Mouse (Mus musculus): ENCODE results near the gene Dhx57. TPM values are rescaled to one million over a fixed set of nuclear protein-coding genes. Genes with fewer than 3 reads are reported as not detected.
A peak's percentile ranks its signal among the peaks of the same experiment; 100 is the strongest.

Dhx57 gene
- polyA plus RNA-seq, 1 experiment from 2014 or later = 15.2 TPM

- no peak overlapping the region for H3K4me2 ChIP-seq (ENCODE audit: low read depth, low read length)
- H3K9me3 ChIP-seq (ENCODE audit: control insufficient read depth, low read length) = no peaks in the 10 kb centered on the region
- no peak overlapping the region for H3K9ac ChIP-seq (ENCODE audit: low read length)
- no peak overlapping the region for H3K27ac ChIP-seq (ENCODE audit: low read length)
- no peak for ATAC-seq (ENCODE audit: low read depth)
- no peaks in the 10 kb centered on the region for H3K27me3 ChIP-seq (ENCODE audit: control insufficient read depth, insufficient read depth, low read depth, low read length)
- H3K4me1 ChIP-seq (replicated peaks; ENCODE audit: control insufficient read depth, insufficient read depth, low read length) = no peaks in the 10 kb centered on the region
- no peaks in the 10 kb centered on the region for H3K36me3 ChIP-seq (ENCODE audit: control insufficient read depth, insufficient read depth, low read length)
- H3K4me3 ChIP-seq (ENCODE audit: low read length) = no peak overlapping the region
- WGBS = 63% methylated on average over 9 of the region's 9 CpGs
Measured at GRCm38 (mm10) chr17:80311761-80312160, 21.5 kb upstream of the Dhx57 start.

- Histone ChIP-seq H3K27me3 (ENCODE audit: control insufficient read depth, insufficient read depth, low read depth, low read length) (no peaks in the 10 kb centered on the region), H3K9ac (ENCODE audit: low read length) (no peak within 1 kb of the TSS), H3K36me3 (ENCODE audit: control insufficient read depth, insufficient read depth, low read length) (no peaks in the 10 kb centered on the region), H3K9me3 (ENCODE audit: control insufficient read depth, low read length) (no peaks in the 10 kb centered on the region), H3K4me3 (ENCODE audit: low read length) (no peak within 1 kb of the TSS), H3K4me2 (ENCODE audit: low read depth, low read length) (no peak within 1 kb of the TSS), H3K4me1 (replicated peaks; ENCODE audit: control insufficient read depth, insufficient read depth, low read length) (no peaks in the 10 kb centered on the region), H3K27ac (ENCODE audit: low read length) (no peak within 1 kb of the TSS)
- ATAC-seq (ENCODE audit: low read depth) = no peak
- WGBS = 97% methylated on average over 1 of the region's 1 CpGs
Measured at GRCm38 (mm10) chr17:80307251-80307650, 17.0 kb upstream of the Dhx57 start, which contains the start of gene Arhgef33. Arhgef33 (plus strand) TSS chr17:80307407.

GRCm38 (mm10) chr17:80298844-80299243, 8.6 kb upstream of the Dhx57 start:
- no peak for ATAC-seq (ENCODE audit: low read depth)
- H3K27ac ChIP-seq (ENCODE audit: low read length) = no peak overlapping the region
- 86% methylated on average over 5 of the region's 5 CpGs for WGBS
- no peak overlapping the region for H3K4me2 ChIP-seq (ENCODE audit: low read depth, low read length)
- H3K9me3 ChIP-seq (ENCODE audit: control insufficient read depth, low read length) = no peaks in the 10 kb centered on the region
- no peak overlapping the region for H3K4me3 ChIP-seq (ENCODE audit: low read length)
- H3K27me3 ChIP-seq (ENCODE audit: control insufficient read depth, insufficient read depth, low read depth, low read length) = no peaks in the 10 kb centered on the region
- no peak overlapping the region for H3K9ac ChIP-seq (ENCODE audit: low read length)
- H3K4me1 ChIP-seq (replicated peaks; ENCODE audit: control insufficient read depth, insufficient read depth, low read length) = no peaks in the 10 kb centered on the region
- H3K36me3 ChIP-seq (ENCODE audit: control insufficient read depth, insufficient read depth, low read length) = no peaks in the 10 kb centered on the region

GRCm38 (mm10) chr17:80295258-80295657, 5.0 kb upstream of the Dhx57 start:
- Histone ChIP-seq H3K9ac (ENCODE audit: low read length) (no peak overlapping the region), H3K9me3 (ENCODE audit: control insufficient read depth, low read length) (no peaks in the 10 kb centered on the region), H3K27ac (ENCODE audit: low read length) (no peak overlapping the region), H3K4me1 (replicated peaks; ENCODE audit: control insufficient read depth, insufficient read depth, low read length) (no peaks in the 10 kb centered on the region), H3K36me3 (ENCODE audit: control insufficient read depth, insufficient read depth, low read length) (no peaks in the 10 kb centered on the region), H3K4me2 (ENCODE audit: low read depth, low read length) (no peak overlapping the region), H3K27me3 (ENCODE audit: control insufficient read depth, insufficient read depth, low read depth, low read length) (no peaks in the 10 kb centered on the region), H3K4me3 (ENCODE audit: low read length) (no peak overlapping the region)
- WGBS = 76% methylated on average over 5 of the region's 5 CpGs
- ATAC-seq (ENCODE audit: low read depth) = no peak

GRCm38 (mm10) chr17:80291148-80291547, 872 bp upstream of the Dhx57 start:
- Histone ChIP-seq H3K27me3 (ENCODE audit: control insufficient read depth, insufficient read depth, low read depth, low read length) (no peaks in the 10 kb centered on the region), H3K27ac (ENCODE audit: low read length) (no peak overlapping the region), H3K36me3 (ENCODE audit: control insufficient read depth, insufficient read depth, low read length) (no peaks in the 10 kb centered on the region), H3K9ac (ENCODE audit: low read length) (no peak overlapping the region), H3K4me2 (ENCODE audit: low read depth, low read length) (no peak overlapping the region), H3K4me3 (ENCODE audit: low read length) (no peak overlapping the region), H3K4me1 (replicated peaks; ENCODE audit: control insufficient read depth, insufficient read depth, low read length) (peaks cover 7% of the 10 kb centered on the region), H3K9me3 (ENCODE audit: control insufficient read depth, low read length) (no peaks in the 10 kb centered on the region)
- WGBS = 12% methylated on average over 2 of the region's 2 CpGs
- ATAC-seq (ENCODE audit: low read depth) = 0 out of 2 replicates have a peak, but pooled peaks have one; percentile 30

GRCm38 (mm10) chr17:80289280-80290073, 799 bp downstream of the Dhx57 start:
- Histone ChIP-seq H3K27me3 (ENCODE audit: control insufficient read depth, insufficient read depth, low read depth, low read length) (no peaks in the 10 kb centered on the region), H3K4me2 (ENCODE audit: low read depth, low read length) (peak overlapping the region; percentile 65), H3K36me3 (ENCODE audit: control insufficient read depth, insufficient read depth, low read length) (no peaks in the 10 kb centered on the region), H3K9ac (ENCODE audit: low read length) (peak overlapping the region; percentile 84), H3K4me3 (ENCODE audit: low read length) (peak overlapping the region; percentile 82), H3K4me1 (replicated peaks; ENCODE audit: control insufficient read depth, insufficient read depth, low read length) (peaks cover 7% of the 10 kb centered on the region), H3K27ac (ENCODE audit: low read length) (peak overlapping the region; percentile 60; the same call in 1 of the 2 replicates), H3K9me3 (ENCODE audit: control insufficient read depth, low read length) (no peaks in the 10 kb centered on the region)
- peak; percentile 29; the same call in 1 of the 2 replicates for ATAC-seq (ENCODE audit: low read depth)
- WGBS = under 1% methylated on average over 30 of the region's 30 CpGs

GRCm38 (mm10) chr17:80288012-80288411, 2.3 kb downstream of the Dhx57 start:
- Histone ChIP-seq H3K4me3 (ENCODE audit: low read length) (no peak overlapping the region), H3K36me3 (ENCODE audit: control insufficient read depth, insufficient read depth, low read length) (no peaks in the 10 kb centered on the region), H3K9me3 (ENCODE audit: control insufficient read depth, low read length) (no peaks in the 10 kb centered on the region), H3K27me3 (ENCODE audit: control insufficient read depth, insufficient read depth, low read depth, low read length) (no peaks in the 10 kb centered on the region), H3K4me1 (replicated peaks; ENCODE audit: control insufficient read depth, insufficient read depth, low read length) (peaks cover 7% of the 10 kb centered on the region), H3K9ac (ENCODE audit: low read length) (no peak overlapping the region), H3K27ac (ENCODE audit: low read length) (no peak overlapping the region), H3K4me2 (ENCODE audit: low read depth, low read length) (no peak overlapping the region)
- 70% methylated on average over 6 of the region's 6 CpGs for WGBS
- no peak for ATAC-seq (ENCODE audit: low read depth)

GRCm38 (mm10) chr17:80284446-80284845, 5.8 kb downstream of the Dhx57 start:
- Histone ChIP-seq H3K9me3 (ENCODE audit: control insufficient read depth, low read length) (no peaks in the 10 kb centered on the region), H3K27me3 (ENCODE audit: control insufficient read depth, insufficient read depth, low read depth, low read length) (no peaks in the 10 kb centered on the region), H3K27ac (ENCODE audit: low read length) (no peak overlapping the region), H3K4me2 (ENCODE audit: low read depth, low read length) (no peak overlapping the region), H3K9ac (ENCODE audit: low read length) (no peak overlapping the region), H3K4me3 (ENCODE audit: low read length) (no peak overlapping the region), H3K4me1 (replicated peaks; ENCODE audit: control insufficient read depth, insufficient read depth, low read length) (peaks cover 7% of the 10 kb centered on the region), H3K36me3 (ENCODE audit: control insufficient read depth, insufficient read depth, low read length) (peaks cover 11% of the 10 kb centered on the region)
- ATAC-seq (ENCODE audit: low read depth) = no peak
- 70% methylated on average over 4 of the region's 4 CpGs for WGBS

- Histone ChIP-seq H3K9me3 (ENCODE audit: control insufficient read depth, low read length) (no peaks in the 10 kb centered on the region), H3K4me1 (replicated peaks; ENCODE audit: control insufficient read depth, insufficient read depth, low read length) (no peaks in the 10 kb centered on the region), H3K9ac (ENCODE audit: low read length) (no peak overlapping the region), H3K36me3 (ENCODE audit: control insufficient read depth, insufficient read depth, low read length) (peaks cover 26% of the 10 kb centered on the region), H3K27me3 (ENCODE audit: control insufficient read depth, insufficient read depth, low read depth, low read length) (no peaks in the 10 kb centered on the region), H3K4me2 (ENCODE audit: low read depth, low read length) (no peak overlapping the region), H3K27ac (ENCODE audit: low read length) (no peak overlapping the region), H3K4me3 (ENCODE audit: low read length) (no peak overlapping the region)
- WGBS = 83% methylated on average over 8 of the region's 8 CpGs
- no peak for ATAC-seq (ENCODE audit: low read depth)
Measured at GRCm38 (mm10) chr17:80279340-80280070, 10.8 kb downstream of the Dhx57 start.
